Mouse (Mus musculus): Measurements from ENCODE around the gene Vcam1. TPM values are rescaled to one million over a fixed set of nuclear protein-coding genes. Genes with fewer than 3 reads are reported as not detected.

The Vcam1 gene
- polyA plus RNA-seq, 1 experiment: 51.8 TPM

DNA sequence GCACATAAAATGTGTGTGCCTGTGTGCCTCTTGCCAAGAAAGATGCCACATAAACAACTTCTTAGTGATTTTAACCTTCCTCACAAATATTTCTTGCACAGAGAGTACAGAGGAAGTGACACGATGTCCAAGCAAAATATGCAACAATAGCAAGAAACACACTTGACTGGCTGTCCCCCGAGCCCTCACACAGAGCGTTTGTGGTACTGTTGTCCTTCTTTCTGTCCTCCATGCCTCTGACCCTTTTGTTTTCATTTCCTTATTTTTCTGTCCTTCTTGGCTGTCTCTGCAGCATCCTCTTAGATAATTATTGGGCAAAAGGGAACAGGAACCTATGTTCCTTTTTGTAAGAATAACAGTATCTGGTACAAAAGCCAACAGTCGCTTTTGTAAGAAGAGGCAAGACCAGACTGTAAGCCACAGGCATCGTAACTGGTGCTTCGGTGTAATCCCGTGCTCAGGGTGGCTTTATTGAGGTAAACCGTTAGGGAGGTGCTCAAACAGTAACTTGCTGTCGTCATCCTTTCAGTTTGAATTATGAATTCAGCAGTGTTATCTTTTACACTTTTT, 32.7 kb upstream of the Vcam1 start:
- Histone ChIP-seq H3K36me3 (ENCODE audit: control insufficient read depth, insufficient read depth, low read length) (no peaks in the 10 kb centered on the region), H3K27me3 (ENCODE audit: control insufficient read depth, insufficient read depth, low read length) (no peaks in the 10 kb centered on the region), H3K27ac (ENCODE audit: insufficient read depth, low read length) (no peak overlapping the region), H3K4me3 (ENCODE audit: extremely low read depth, insufficient read depth, insufficient read length) (no peak overlapping the region), H3K4me1 (ENCODE audit: control insufficient read depth, insufficient read depth, insufficient read length) (no peaks in the 10 kb centered on the region)
- 80% methylated on average over 9 of the region's 9 CpGs for WGBS
- no peak for TF ChIP-seq CTCF (IDR thresholded peaks at IDR 0.05; ENCODE audit: extremely low read depth, insufficient read depth, insufficient read length, insufficient replicate concordance)
- TF ChIP-seq POLR2A (IDR thresholded peaks at IDR 0.05; ENCODE audit: low read depth, low read length): no peak
- DNase-seq (ENCODE audit: low read depth in 1 of 2, low spot score in 2 of 2): no peak

DNA sequence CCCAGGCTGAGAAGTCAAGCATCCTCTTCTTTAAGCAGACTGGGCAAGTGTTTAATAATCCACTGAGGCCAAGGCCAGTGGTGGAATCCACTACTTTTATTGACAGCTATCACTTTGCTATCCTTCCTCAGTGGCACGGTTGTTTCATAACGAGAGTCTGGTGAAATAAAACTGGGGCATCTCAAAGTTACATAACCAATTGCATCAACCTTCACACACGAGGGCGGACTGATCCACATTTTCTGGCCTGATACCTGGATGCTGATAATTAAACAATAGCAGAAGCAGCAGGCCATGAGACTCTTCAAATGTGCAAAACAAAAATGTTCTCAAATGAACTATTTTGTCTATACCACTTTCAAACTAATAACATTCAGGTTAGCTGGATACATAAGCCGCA, 29.9 kb upstream of the Vcam1 start:
- H3K36me3 ChIP-seq (ENCODE audit: control insufficient read depth, insufficient read depth, low read length): no peaks in the 10 kb centered on the region
- DNase-seq (ENCODE audit: low read depth in 1 of 2, low spot score in 2 of 2): no peak
- WGBS: 94% methylated on average over 5 of the region's 5 CpGs
- no peak overlapping the region for H3K27ac ChIP-seq (ENCODE audit: insufficient read depth, low read length)
- no peaks in the 10 kb centered on the region for H3K4me1 ChIP-seq (ENCODE audit: control insufficient read depth, insufficient read depth, insufficient read length)
- no peaks in the 10 kb centered on the region for H3K27me3 ChIP-seq (ENCODE audit: control insufficient read depth, insufficient read depth, low read length)
- H3K4me3 ChIP-seq (ENCODE audit: extremely low read depth, insufficient read depth, insufficient read length): no peak overlapping the region
- TF ChIP-seq CTCF (IDR thresholded peaks at IDR 0.05; ENCODE audit: extremely low read depth, insufficient read depth, insufficient read length, insufficient replicate concordance) (no peak), POLR2A (IDR thresholded peaks at IDR 0.05; ENCODE audit: low read depth, low read length) (no peak)

- no peak overlapping the region for H3K27ac ChIP-seq (ENCODE audit: insufficient read depth, low read length)
- no peaks in the 10 kb centered on the region for H3K4me1 ChIP-seq (ENCODE audit: control insufficient read depth, insufficient read depth, insufficient read length)
- DNase-seq (ENCODE audit: low read depth in 1 of 2, low spot score in 2 of 2): no peak
- TF ChIP-seq CTCF (IDR thresholded peaks at IDR 0.05; ENCODE audit: extremely low read depth, insufficient read depth, insufficient read length, insufficient replicate concordance) (no peak), POLR2A (IDR thresholded peaks at IDR 0.05; ENCODE audit: low read depth, low read length) (no peak)
- H3K4me3 ChIP-seq (ENCODE audit: extremely low read depth, insufficient read depth, insufficient read length): no peak overlapping the region
- H3K36me3 ChIP-seq (ENCODE audit: control insufficient read depth, insufficient read depth, low read length): no peaks in the 10 kb centered on the region
- 50% methylated on average over 13 of the region's 13 CpGs for WGBS
- H3K27me3 ChIP-seq (ENCODE audit: control insufficient read depth, insufficient read depth, low read length): no peaks in the 10 kb centered on the region
Observed at GRCm38 (mm10) chr3:116157447-116157990, 28.0 kb upstream of the Vcam1 start.

DNA sequence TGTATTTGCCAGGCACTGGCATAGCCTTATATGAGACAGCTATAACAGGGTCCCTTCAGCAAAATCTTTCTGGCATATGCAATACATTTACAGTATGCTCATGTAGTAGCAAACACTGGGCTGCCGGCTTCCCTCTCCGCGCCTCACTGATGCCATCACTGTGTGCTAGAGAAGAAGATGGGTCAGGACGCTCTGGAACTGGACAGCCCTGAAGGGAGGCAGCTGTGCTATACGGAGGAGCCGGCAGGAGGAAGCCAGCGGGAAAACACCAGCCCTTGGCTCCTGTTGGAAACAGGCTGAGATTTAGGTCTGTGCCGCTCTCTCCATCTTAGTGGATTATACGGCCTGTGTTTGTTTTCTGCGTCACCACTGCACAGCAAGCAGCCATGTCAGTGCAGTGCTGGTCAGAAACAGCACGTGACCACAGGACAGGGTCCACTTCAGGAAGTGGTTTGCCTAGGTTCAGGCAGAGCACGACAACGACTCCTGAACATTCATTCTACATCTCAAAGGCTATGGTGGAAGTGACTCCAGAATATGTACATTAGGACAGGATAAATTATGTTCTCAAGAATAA, 20.7 kb upstream of the Vcam1 start:
- no peak for DNase-seq (ENCODE audit: low read depth in 1 of 2, low spot score in 2 of 2)
- no peaks in the 10 kb centered on the region for H3K36me3 ChIP-seq (ENCODE audit: control insufficient read depth, insufficient read depth, low read length)
- no peak for TF ChIP-seq CTCF (IDR thresholded peaks at IDR 0.05; ENCODE audit: extremely low read depth, insufficient read depth, insufficient read length, insufficient replicate concordance)
- no peak for TF ChIP-seq POLR2A (IDR thresholded peaks at IDR 0.05; ENCODE audit: low read depth, low read length)
- H3K4me3 ChIP-seq (ENCODE audit: extremely low read depth, insufficient read depth, insufficient read length): no peak overlapping the region
- H3K27ac ChIP-seq (ENCODE audit: insufficient read depth, low read length): no peak overlapping the region
- 80% methylated on average over 13 of the region's 13 CpGs for WGBS
- H3K4me1 ChIP-seq (ENCODE audit: control insufficient read depth, insufficient read depth, insufficient read length): no peaks in the 10 kb centered on the region
- H3K27me3 ChIP-seq (ENCODE audit: control insufficient read depth, insufficient read depth, low read length): no peaks in the 10 kb centered on the region; the same call in 1 of the 2 replicates

GRCm38 (mm10) chr3:116149096-116149495, 19.6 kb upstream of the Vcam1 start:
- no peaks in the 10 kb centered on the region for H3K36me3 ChIP-seq (ENCODE audit: control insufficient read depth, insufficient read depth, low read length)
- H3K4me3 ChIP-seq (ENCODE audit: extremely low read depth, insufficient read depth, insufficient read length): no peak overlapping the region
- H3K4me1 ChIP-seq (ENCODE audit: control insufficient read depth, insufficient read depth, insufficient read length): no peaks in the 10 kb centered on the region
- H3K27ac ChIP-seq (ENCODE audit: insufficient read depth, low read length): no peak overlapping the region
- H3K27me3 ChIP-seq (ENCODE audit: control insufficient read depth, insufficient read depth, low read length): no peaks in the 10 kb centered on the region; the same call in 1 of the 2 replicates
- DNase-seq (ENCODE audit: low read depth in 1 of 2, low spot score in 2 of 2): no peak
- WGBS: 69% methylated on average over 4 of the region's 4 CpGs
- TF ChIP-seq POLR2A (IDR thresholded peaks at IDR 0.05; ENCODE audit: low read depth, low read length) (no peak), CTCF (IDR thresholded peaks at IDR 0.05; ENCODE audit: extremely low read depth, insufficient read depth, insufficient read length, insufficient replicate concordance) (no peak)

- Histone ChIP-seq H3K4me1 (ENCODE audit: control insufficient read depth, insufficient read depth, insufficient read length) (no peaks in the 10 kb centered on the region), H3K4me3 (ENCODE audit: extremely low read depth, insufficient read depth, insufficient read length) (no peak overlapping the region), H3K36me3 (ENCODE audit: control insufficient read depth, insufficient read depth, low read length) (no peaks in the 10 kb centered on the region), H3K27me3 (ENCODE audit: control insufficient read depth, insufficient read depth, low read length) (no peaks in the 10 kb centered on the region; the same call in 1 of the 2 replicates), H3K27ac (ENCODE audit: insufficient read depth, low read length) (no peak overlapping the region)
- no peak for DNase-seq (ENCODE audit: low read depth in 1 of 2, low spot score in 2 of 2)
- TF ChIP-seq CTCF (IDR thresholded peaks at IDR 0.05; ENCODE audit: extremely low read depth, insufficient read depth, insufficient read length, insufficient replicate concordance): no peak
- TF ChIP-seq POLR2A (IDR thresholded peaks at IDR 0.05; ENCODE audit: low read depth, low read length): no peak
- 69% methylated on average over 9 of the region's 9 CpGs for WGBS
Observed at GRCm38 (mm10) chr3:116148676-116149075, 19.2 kb upstream of the Vcam1 start.

GRCm38 (mm10) chr3:116141226-116141625, 11.7 kb upstream of the Vcam1 start:
- Histone ChIP-seq H3K4me1 (ENCODE audit: control insufficient read depth, insufficient read depth, insufficient read length) (no peaks in the 10 kb centered on the region), H3K27ac (ENCODE audit: insufficient read depth, low read length) (no peak overlapping the region), H3K4me3 (ENCODE audit: extremely low read depth, insufficient read depth, insufficient read length) (no peak overlapping the region), H3K27me3 (ENCODE audit: control insufficient read depth, insufficient read depth, low read length) (no peaks in the 10 kb centered on the region), H3K36me3 (ENCODE audit: control insufficient read depth, insufficient read depth, low read length) (no peaks in the 10 kb centered on the region)
- 93% methylated on average over 3 of the region's 3 CpGs for WGBS
- DNase-seq (ENCODE audit: low read depth in 1 of 2, low spot score in 2 of 2): no peak
- TF ChIP-seq POLR2A (IDR thresholded peaks at IDR 0.05; ENCODE audit: low read depth, low read length): no peak
- TF ChIP-seq CTCF (IDR thresholded peaks at IDR 0.05; ENCODE audit: extremely low read depth, insufficient read depth, insufficient read length, insufficient replicate concordance): no peak
